Mouse (Mus musculus): ENCODE data around the gene Ankrd40. TPM values are rescaled to one million over a fixed set of nuclear protein-coding genes. Genes with fewer than 3 reads are reported as not detected.

Gene Ankrd40
- polyA plus RNA-seq, 1 experiment from 2014 or later: 117 TPM

DNA sequence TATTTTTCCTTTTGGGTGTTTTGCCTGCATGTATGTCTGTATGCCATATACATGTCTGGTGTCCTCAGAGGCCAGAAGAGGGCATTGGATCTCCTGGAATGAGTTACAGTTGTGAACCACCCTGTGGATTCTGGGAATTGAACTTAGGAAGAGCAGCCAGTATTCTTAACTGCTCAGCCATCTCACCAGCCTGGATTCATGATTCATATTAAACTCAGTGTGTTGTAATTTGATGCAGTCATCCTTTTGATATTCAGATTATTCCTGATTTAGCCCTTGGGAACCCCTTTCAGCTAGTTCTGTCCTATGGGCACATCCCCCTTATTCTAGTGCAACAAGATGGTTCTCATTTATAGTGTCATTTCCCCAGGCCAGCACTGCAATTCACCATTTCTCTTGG lies 8.8 kb downstream of the Ankrd40 start:
- H3K4me3 ChIP-seq (ENCODE audit: inconsistent target): no peak overlapping the region
- peaks cover 57% of the 10 kb centered on the region for H3K36me3 ChIP-seq (ENCODE audit: inconsistent target)
- H3K79me2 ChIP-seq (ENCODE audit: inconsistent target): peaks cover 23% of the 10 kb centered on the region
- H3K27ac ChIP-seq: no peak overlapping the region

DNA sequence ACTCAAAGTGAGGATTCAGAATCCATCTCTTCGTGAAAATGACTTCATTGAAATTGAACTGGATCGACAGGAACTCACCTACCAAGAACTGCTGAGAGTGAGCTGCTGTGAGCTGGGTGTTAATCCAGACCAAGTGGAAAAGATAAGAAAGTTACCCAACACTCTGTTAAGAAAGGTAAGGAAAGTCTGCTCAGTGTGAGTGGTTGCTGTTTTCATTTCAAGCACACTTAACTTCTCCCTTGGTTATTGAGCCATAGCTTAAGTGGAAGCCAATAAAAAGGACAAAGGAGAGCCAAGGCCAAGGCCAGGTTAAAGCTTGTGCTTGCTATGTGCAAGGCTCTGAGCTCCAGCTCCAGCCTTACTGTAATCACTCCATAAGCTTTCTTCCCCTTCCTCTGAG lies 10.5 kb downstream of the Ankrd40 start:
- Histone ChIP-seq H3K36me3 (ENCODE audit: inconsistent target) (peaks cover 71% of the 10 kb centered on the region), H3K4me3 (ENCODE audit: inconsistent target) (no peak overlapping the region), H3K27ac (no peak overlapping the region), H3K79me2 (ENCODE audit: inconsistent target) (peaks cover 5% of the 10 kb centered on the region; the same call in 1 of the 2 replicates)
- 100% methylated on average over 2 of the region's 2 CpGs for WGBS (ENCODE audit: missing documents)

DNA sequence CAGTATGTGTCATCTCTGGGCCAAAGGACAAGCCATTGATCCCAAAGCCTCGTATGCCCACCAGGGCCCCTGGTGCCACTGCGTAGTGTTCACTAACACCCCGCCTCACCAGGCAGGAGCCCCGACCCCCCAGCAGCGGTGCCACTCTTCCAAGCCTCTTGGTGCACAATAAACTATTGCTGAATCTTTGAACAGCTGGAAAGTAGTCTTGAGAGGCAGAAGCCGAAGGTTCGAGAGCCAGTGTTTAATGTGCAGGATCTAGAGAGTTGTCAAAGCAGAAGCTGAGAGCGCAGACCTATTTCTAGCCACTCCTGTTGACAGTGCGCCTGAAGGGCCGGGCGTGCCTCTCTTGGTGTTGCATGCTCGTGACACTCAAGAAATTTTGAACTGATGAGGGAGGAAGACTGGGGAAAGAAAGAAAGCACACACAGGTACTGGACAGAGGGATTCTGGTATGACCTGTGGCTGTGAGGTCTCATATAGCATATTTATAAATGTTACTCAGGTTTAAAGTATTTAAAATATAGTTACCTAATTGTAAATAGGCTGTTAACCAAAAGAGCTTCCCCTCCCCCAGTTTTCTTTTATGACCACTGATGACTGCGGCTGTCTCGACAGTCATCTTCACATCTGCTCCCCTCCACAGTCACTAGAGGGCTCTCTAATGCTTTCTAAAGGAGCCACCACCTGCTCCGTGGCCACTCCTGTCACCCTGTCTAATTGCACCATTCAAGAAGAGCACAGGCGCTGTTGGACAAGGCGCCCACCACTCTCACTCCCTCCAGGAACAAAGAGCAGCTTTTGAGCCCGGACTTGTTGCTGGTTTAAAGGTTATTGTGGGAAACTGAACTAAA lies 12.2 kb downstream of the Ankrd40 start:
- Histone ChIP-seq H3K4me3 (ENCODE audit: inconsistent target) (no peak overlapping the region), H3K27ac (no peak overlapping the region), H3K36me3 (ENCODE audit: inconsistent target) (peaks cover 69% of the 10 kb centered on the region), H3K79me2 (ENCODE audit: inconsistent target) (no peaks in the 10 kb centered on the region)
- WGBS (ENCODE audit: missing documents): 70% methylated on average over 18 of the region's 18 CpGs

DNA sequence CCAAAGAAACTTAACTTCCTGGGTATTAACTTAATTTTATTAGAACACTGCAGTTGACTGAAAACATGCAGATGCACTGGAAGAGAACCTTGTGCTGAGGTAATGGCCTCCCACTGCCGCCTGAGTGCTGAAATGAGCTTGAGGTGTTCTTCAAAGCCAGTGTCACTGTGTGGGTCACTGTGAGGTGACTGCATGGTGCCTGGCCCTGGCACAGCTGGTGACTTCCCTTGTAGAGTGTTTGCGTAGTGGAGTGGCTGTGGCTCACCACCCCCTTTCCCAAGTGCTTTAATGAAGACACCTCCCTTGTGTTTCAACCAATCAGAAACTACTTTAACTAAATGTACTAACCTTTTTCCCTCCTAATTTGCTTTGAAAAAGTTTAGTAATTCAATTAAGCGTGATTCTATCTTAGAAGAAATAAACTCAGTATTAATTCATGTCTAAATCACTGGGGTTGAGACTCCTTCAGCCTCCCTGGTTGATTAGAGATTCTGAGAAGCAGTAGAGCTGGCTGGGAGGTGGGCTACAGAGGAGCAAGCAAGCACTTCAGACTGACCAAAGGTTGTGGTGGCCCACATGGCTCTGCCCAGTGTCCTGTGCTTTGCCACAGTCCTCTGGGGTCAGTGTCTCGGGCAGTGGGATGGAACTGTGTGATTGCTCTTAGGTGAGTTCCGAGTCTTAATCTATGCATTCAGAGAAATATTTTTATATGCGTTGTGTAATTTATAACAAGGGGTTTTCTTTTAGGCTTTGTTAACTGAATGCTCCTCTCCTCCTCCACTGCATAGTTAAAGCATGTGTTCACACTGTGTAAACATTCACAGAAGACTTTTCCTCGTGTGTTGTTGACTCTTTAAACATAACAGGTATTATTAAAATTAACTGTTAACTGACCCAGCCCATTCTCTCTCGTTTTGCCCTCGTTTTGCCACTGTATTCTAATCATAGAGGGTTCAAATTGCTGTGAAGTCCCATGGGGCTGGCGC lies 13.4 kb downstream of the Ankrd40 start:
- WGBS (ENCODE audit: missing documents): 94% methylated on average over 10 of the region's 10 CpGs
- Histone ChIP-seq H3K79me2 (ENCODE audit: inconsistent target) (no peaks in the 10 kb centered on the region), H3K27ac (no peak overlapping the region), H3K36me3 (ENCODE audit: inconsistent target) (peaks cover 66% of the 10 kb centered on the region), H3K4me3 (ENCODE audit: inconsistent target) (no peak overlapping the region)

DNA sequence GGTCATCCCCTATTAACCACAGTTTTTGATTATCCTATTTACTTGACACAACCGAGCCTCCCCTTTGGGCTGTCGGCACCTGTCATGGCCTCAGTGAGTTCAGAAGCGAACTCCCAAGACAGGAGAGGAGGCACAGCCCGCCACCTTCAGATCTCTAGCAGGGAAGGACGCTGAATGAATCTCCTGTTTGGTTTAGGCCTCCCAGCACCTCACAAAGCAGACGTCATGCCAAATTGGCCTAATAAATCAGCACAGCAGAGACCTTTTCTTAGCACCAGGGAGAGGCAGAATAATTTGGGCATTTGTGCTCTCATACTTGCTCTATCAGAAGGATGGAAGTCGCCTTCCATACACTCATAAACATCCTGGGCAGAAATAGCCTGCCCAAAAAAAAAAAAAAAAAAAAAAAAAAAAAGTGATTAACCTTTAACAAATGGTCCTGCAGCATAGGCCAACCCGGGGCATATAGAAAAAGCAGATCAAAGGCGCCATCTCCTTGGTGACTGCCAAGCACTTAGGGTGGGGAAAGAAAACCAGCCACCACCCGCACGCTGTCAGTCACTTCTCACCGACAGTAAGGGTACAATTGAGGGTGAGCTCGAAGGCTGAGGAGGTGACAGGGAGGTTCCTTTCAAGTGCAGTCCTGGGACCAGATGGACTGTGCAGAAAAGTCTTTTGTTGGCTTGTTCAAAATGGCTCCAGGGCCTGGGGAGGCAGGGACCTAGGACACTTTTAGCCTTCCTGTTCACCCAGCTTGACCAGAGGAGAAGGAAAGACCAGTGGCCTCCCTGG lies 14.5 kb downstream of the Ankrd40 start:
- H3K36me3 ChIP-seq (ENCODE audit: inconsistent target): peaks cover 61% of the 10 kb centered on the region
- H3K79me2 ChIP-seq (ENCODE audit: inconsistent target): no peaks in the 10 kb centered on the region
- no peak overlapping the region for H3K27ac ChIP-seq
- WGBS (ENCODE audit: missing documents): 86% methylated on average over 12 of the region's 13 CpGs
- H3K4me3 ChIP-seq (ENCODE audit: inconsistent target): no peak overlapping the region

DNA sequence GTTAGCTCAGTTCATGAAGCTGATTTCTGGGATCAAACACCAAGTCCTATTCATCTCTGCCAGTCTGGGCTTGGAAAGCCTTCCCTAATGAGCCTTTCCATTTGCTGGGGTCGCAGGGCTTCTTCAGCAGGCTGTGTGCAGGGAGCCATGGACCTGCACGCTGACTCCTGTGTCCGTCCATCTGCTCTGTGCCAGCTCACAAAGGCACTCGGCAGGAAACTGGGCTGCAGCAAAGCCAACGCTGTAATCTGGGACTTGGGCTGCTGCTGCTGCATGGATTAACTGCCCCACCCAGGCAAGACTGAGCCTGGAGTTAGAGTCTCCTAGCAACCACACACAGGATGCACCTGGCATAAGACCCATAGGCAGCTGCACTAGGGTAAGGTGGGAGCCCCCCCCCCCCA lies 16.2 kb downstream of the Ankrd40 start:
- no peaks in the 10 kb centered on the region for H3K79me2 ChIP-seq (ENCODE audit: inconsistent target)
- H3K4me3 ChIP-seq (ENCODE audit: inconsistent target): no peak overlapping the region
- H3K36me3 ChIP-seq (ENCODE audit: inconsistent target): peaks cover 48% of the 10 kb centered on the region
- 78% methylated on average over 5 of the region's 5 CpGs for WGBS (ENCODE audit: missing documents)
- H3K27ac ChIP-seq: no peak overlapping the region

DNA sequence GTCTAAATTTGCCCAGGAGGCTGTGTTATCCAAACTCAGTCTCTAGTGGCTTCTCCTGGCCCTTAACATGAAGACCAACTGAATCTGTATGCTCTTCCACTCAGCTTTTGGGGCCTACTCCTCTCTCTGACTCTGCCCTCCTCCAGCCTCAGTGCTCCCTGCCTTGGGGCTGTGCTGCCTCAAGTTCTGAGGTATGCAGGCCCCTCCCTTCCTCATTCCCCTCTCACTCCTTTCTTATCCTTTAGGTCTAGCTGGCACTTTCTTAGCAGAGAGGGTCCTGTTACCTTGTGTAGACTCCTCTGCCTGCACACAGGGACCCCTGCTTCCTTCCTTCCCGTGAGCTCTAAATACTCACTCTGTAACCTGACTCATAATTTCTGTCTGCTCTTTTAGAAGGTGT lies 16.7 kb downstream of the Ankrd40 start:
- no peaks in the 10 kb centered on the region for H3K79me2 ChIP-seq (ENCODE audit: inconsistent target)
- no peak overlapping the region for H3K4me3 ChIP-seq (ENCODE audit: inconsistent target)
- WGBS (ENCODE audit: missing documents): 70% methylated on average over 1 of the region's 1 CpGs
- peaks cover 48% of the 10 kb centered on the region for H3K36me3 ChIP-seq (ENCODE audit: inconsistent target)
- no peak overlapping the region for H3K27ac ChIP-seq

DNA sequence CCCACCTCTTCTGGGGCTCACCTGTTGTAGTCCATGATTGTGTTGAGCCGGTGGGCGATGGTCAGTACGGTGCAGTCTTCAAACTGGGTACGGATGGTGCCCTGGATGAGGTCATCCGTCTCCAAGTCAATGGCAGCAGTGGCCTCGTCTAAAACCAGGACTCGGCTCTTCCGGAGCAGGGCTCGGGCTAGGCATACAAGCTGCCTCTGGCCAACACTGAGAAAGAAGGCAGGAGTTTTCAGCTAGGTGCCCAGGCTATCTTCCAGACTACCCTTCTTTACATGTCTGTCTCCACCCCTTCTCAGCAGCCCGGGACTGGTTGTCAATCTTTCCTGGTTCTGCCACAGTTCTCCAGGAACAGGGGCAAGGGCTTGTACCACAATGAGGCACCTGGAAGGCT lies 18.1 kb downstream of the Ankrd40 start:
- peaks cover 55% of the 10 kb centered on the region for H3K36me3 ChIP-seq (ENCODE audit: inconsistent target)
- 98% methylated on average over 10 of the region's 10 CpGs for WGBS (ENCODE audit: missing documents)
- no peaks in the 10 kb centered on the region for H3K79me2 ChIP-seq (ENCODE audit: inconsistent target)
- H3K4me3 ChIP-seq (ENCODE audit: inconsistent target): no peak overlapping the region
- no peak overlapping the region for H3K27ac ChIP-seq

DNA sequence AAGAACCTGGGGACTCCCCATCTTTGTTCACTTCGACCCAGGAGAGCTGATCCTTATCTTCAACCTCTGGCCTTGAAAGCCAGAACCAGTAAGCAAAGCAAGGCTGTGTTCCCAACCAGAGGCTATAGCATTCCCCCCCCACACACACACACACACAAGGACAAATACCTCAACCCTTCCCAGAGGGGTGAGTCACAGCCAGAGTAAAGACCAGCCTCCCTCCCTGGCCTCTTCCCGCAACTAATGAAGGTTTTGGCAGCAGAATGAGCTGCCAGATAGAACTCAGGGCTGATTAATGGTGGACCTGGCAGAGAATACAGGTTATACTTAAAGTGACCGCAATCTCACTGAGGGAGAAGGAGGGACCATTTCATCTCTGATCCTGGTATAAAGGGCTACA lies 18.8 kb downstream of the Ankrd40 start:
- no peak overlapping the region for H3K4me3 ChIP-seq (ENCODE audit: inconsistent target)
- peaks cover 50% of the 10 kb centered on the region for H3K36me3 ChIP-seq (ENCODE audit: inconsistent target)
- H3K79me2 ChIP-seq (ENCODE audit: inconsistent target): no peaks in the 10 kb centered on the region
- 72% methylated on average over 3 of the region's 3 CpGs for WGBS (ENCODE audit: missing documents)
- no peak overlapping the region for H3K27ac ChIP-seq

DNA sequence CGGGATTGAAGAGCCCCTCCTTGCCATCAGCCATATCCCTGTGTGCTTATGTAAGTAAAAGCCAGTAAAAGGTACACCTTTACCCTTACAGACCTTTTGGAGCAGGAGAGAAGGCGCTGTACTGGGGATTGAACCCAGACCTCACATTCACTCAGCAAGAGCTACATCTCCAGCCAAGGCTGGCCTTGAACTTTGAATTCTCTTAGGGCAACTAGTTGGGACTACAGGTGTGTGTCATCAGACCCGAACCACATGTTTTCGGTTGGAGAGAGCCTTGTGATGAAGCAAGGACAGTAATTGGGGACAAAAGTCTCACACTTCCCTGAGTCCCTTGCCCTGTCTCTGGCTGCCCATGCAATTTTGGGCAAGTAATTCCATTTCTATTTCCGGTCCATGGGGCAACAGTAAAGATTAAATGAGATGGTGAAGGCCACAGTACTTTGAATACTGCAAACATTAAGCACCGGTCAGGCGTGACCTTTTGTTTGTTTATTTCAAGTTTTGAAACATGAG lies 19.3 kb downstream of the Ankrd40 start:
- no peak overlapping the region for H3K27ac ChIP-seq
- WGBS (ENCODE audit: missing documents): 92% methylated on average over 7 of the region's 7 CpGs

DNA sequence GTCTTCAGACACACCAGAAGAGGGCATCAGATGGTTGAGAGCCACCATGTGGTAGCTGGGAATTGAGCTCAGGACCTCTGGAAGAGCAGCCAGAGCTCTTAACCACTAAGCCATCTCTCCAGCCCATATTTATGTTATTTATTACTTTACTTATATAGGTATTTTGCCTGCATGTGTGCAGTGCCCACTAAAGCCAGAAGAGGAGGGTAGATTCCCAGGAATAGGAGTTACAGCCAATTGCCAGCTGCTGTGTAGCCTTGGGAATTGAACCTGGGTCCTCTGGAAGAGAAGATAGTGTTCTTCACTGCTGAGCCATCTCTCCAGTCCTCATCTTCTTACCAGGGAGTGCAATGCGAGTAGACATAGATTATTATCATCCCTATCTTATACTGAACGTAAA lies 22.0 kb downstream of the Ankrd40 start:
- 94% methylated on average over 2 of the region's 2 CpGs for WGBS (ENCODE audit: missing documents)
- Histone ChIP-seq H3K36me3 (ENCODE audit: inconsistent target) (peaks cover 34% of the 10 kb centered on the region; the same call in 1 of the 2 replicates), H3K4me3 (ENCODE audit: inconsistent target) (no peak overlapping the region), H3K79me2 (ENCODE audit: inconsistent target) (no peaks in the 10 kb centered on the region), H3K27ac (no peak overlapping the region)

More for the DNA sequence above, 19.3 kb downstream of the Ankrd40 start:
- Histone ChIP-seq H3K4me3 (ENCODE audit: inconsistent target) (no peak overlapping the region), H3K79me2 (ENCODE audit: inconsistent target) (no peaks in the 10 kb centered on the region), H3K36me3 (ENCODE audit: inconsistent target) (peaks cover 46% of the 10 kb centered on the region)

DNA sequence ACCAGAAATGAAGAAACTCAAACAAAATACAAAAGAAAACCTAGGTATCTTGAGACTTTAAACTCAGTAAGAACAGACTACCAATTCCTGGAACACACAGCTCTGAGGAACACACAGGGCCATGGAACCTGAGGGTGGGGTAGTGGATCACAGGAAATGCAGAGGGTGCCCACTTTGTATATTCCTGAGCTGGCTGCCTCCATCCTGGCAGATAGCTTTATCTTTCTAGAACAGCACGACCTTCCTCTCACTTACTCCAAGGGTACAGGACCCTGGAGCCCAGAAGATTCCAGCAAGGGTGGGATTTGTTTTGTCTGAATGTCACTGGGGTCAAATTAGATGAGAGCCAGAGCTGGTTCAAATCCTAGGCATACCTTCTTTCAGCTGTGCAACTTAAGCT lies 22.5 kb downstream of the Ankrd40 start:
- Histone ChIP-seq H3K79me2 (ENCODE audit: inconsistent target) (no peaks in the 10 kb centered on the region), H3K4me3 (ENCODE audit: inconsistent target) (no peak overlapping the region), H3K27ac (no peak overlapping the region), H3K36me3 (ENCODE audit: inconsistent target) (peaks cover 36% of the 10 kb centered on the region; the same call in 1 of the 2 replicates)
- 100% methylated on average over 1 of the region's 1 CpGs for WGBS (ENCODE audit: missing documents)

DNA sequence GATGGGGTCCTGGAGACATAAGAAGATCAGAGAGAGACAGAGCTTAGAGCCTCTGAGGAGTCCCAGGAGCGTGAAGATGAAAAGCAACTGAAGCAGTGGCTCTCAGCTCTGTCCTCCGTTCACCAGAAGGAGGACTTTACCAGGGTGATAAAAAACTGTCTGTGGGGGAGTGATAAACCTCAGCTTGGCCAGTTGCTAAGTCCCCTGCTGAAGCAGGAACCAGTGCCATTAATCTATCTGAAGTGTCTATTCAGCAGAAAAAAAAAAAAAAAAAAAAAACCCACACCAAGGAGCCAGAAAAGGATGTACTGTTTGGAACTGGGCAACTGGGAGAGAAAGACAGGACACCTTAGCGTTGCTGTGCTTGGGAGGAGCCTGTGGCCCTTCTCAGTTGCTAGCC lies 23.3 kb downstream of the Ankrd40 start:
- Histone ChIP-seq H3K79me2 (ENCODE audit: inconsistent target) (no peaks in the 10 kb centered on the region), H3K36me3 (ENCODE audit: inconsistent target) (peaks cover 34% of the 10 kb centered on the region; the same call in 1 of the 2 replicates), H3K4me3 (ENCODE audit: inconsistent target) (no peak overlapping the region), H3K27ac (no peak overlapping the region)
- WGBS (ENCODE audit: missing documents): 64% methylated on average over 3 of the region's 3 CpGs
